Mouse (Mus musculus): ENCODE measurements at regions not wholly inside any gene's neighbourhood (a gene's known extent, or its start where the extent isn't known, plus 50 kb on each side); places are given as distances from the start of the nearest gene placed in this dataset.

DNA sequence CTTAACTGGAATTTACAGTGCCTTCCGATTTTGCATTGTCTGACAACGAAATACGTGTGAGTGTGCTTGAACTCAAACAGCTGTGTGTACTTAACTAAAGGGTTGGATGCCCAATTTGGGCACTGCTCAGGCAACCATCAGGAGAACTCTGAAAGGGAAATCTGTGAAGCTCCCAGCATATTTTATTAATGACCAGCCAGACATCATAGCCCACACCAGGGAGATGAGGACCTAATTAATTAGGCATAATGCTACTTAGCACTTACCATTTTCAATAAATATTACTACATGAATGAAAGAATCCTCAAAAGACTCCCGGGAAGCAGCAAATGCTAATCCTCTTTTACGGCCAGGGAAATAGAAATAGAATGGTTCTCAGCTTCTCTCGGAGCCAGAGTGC is 82.2 kb upstream of the Sox5 start:
- Histone ChIP-seq H3K4me1 (ENCODE audit: control insufficient read depth, insufficient read depth, low read length) (no peaks in the 10 kb centered on the region), H3K4me3 (ENCODE audit: insufficient read depth, low read depth, low read length) (no peak overlapping the region), H3K27ac (ENCODE audit: insufficient read depth, low read depth, low read length) (no peak overlapping the region)
- TF ChIP-seq CTCF (IDR thresholded peaks at IDR 0.05; ENCODE audit: insufficient read depth, low read depth, low read length) (no peak), POLR2A (IDR thresholded peaks at IDR 0.05; ENCODE audit: insufficient read depth, low read depth, low read length) (no peak)
- 57% methylated on average over 6 of the region's 6 CpGs for WGBS

DNA sequence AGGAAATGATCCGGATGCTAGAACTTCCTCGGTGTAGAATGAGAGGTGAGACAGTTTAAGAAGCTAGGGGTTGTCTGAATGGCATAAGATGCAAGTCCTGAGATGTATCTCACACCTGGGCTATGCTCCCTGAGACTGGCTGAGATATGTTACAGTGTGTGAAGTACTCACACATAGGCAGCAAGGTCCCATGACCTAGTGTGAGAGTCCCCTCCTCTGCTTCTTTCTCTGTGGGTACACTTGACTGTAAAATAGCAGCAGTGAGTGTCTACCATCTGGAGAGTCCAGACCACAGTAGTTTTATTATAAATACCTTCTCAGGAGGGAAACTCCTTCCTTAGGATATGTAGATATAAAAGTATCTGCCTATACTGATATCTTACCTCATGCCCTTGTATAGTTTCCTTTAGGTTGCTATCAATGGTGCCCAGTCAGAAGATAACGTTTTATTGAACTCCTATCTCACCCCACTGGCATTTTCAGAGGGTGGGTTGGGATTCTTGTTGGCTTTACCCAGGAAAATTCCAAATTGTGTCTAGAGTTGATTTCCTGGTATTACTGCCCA is 81.7 kb upstream of the Sox5 start:
- no peaks in the 10 kb centered on the region for H3K4me1 ChIP-seq (ENCODE audit: control insufficient read depth, insufficient read depth, low read length)
- TF ChIP-seq POLR2A (IDR thresholded peaks at IDR 0.05; ENCODE audit: insufficient read depth, low read depth, low read length), result no peak
- no peak for TF ChIP-seq CTCF (IDR thresholded peaks at IDR 0.05; ENCODE audit: insufficient read depth, low read depth, low read length)
- 88% methylated on average over 3 of the region's 3 CpGs for WGBS
- no peak overlapping the region for H3K4me3 ChIP-seq (ENCODE audit: insufficient read depth, low read depth, low read length)
- no peak overlapping the region for H3K27ac ChIP-seq (ENCODE audit: insufficient read depth, low read depth, low read length)

DNA sequence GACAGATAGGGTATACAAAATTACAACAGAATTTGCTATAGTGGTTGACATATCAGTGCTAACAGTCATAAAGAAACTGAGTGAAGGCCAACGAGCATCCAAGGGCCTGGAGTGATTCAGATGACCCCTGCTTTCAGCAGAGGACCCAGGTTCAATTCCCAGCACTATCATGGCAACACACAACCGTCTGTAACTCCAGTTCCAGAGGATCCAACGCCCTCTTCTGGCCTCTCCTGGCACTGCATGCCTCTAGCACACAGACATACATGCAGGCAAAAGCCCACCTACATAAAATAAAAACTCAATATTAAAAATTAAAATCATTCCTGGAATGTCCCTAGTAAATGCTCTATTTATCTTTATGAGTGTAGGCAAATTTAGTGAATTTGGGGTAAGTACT is 59.7 kb upstream of the Sox5 start:
- TF ChIP-seq POLR2A (IDR thresholded peaks at IDR 0.05; ENCODE audit: insufficient read depth, low read depth, low read length), result no peak
- no peak for TF ChIP-seq CTCF (IDR thresholded peaks at IDR 0.05; ENCODE audit: insufficient read depth, low read depth, low read length)
- no peak overlapping the region for H3K27ac ChIP-seq (ENCODE audit: insufficient read depth, low read depth, low read length)
- WGBS, result 79% methylated on average over 3 of the region's 3 CpGs
- H3K4me1 ChIP-seq (ENCODE audit: control insufficient read depth, insufficient read depth, low read length), result no peaks in the 10 kb centered on the region
- H3K4me3 ChIP-seq (ENCODE audit: insufficient read depth, low read depth, low read length), result no peak overlapping the region

DNA sequence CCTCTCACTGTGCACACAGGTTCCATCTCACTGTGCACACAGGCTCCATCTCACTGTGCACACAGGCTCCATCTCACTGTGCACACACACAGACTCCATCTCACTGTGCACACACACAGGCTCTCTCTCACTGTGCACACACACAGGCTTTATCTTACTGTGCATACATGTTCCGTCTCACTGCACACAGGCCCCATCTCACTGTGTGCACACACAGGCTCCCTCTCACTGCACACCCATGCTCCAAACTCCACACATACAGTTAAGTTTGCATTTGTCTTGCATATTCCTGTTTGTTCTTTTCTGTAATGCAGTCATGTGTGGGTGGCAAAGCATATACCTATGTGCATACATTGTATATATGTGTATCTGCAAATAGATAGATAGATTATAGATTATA is 57.6 kb upstream of the Sox5 start:
- TF ChIP-seq CTCF (IDR thresholded peaks at IDR 0.05; ENCODE audit: insufficient read depth, low read depth, low read length) (no peak), POLR2A (IDR thresholded peaks at IDR 0.05; ENCODE audit: insufficient read depth, low read depth, low read length) (no peak)
- Histone ChIP-seq H3K4me1 (ENCODE audit: control insufficient read depth, insufficient read depth, low read length) (no peaks in the 10 kb centered on the region), H3K27ac (ENCODE audit: insufficient read depth, low read depth, low read length) (no peak overlapping the region), H3K4me3 (ENCODE audit: insufficient read depth, low read depth, low read length) (no peak overlapping the region)
- 97% methylated on average over 1 of the region's 1 CpGs for WGBS

DNA sequence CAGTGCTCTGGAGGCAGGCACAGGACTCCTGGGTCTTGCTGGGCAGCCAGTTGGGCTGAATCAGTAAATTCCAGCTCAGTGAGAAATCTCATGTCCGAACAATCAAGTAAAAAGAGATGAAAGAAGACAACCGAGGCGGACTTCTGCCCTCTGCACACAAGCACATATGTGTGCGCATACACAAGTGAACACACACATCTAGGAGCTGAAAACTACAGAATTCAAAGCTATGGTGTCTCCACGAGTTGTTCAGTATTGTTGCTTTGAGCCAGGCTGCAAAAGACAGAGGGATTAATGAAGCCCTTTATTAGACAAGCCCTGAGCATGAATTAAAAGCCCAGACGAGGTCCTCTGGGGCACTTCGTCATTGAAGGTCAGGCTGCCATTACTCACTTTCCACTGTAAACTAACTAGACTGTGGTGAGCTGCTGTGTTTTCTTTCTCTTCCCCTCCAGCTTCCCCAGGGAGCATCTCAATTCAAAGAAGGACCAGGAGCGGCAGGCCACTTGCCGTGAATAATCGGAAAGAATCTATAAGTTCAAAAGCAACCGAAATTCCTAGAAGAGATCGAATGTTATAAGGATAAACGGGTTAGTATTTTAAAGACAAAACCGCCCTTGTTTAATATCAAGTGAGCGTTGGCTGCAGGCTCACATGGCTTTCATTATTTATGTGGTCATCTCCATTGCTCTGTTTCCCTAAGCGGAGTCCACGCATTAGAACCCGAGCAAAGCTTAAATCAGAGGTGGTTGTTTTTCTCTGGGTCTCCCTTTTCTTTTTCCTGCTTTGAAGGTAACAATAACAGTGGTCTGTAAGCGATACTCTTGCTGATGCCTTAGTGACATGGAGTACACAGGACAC is 52.8 kb upstream of the Sox5 start:
- Histone ChIP-seq H3K27ac (ENCODE audit: insufficient read depth, low read depth, low read length) (no peak overlapping the region), H3K4me3 (ENCODE audit: insufficient read depth, low read depth, low read length) (no peak overlapping the region), H3K4me1 (ENCODE audit: control insufficient read depth, insufficient read depth, low read length) (no peaks in the 10 kb centered on the region)
- TF ChIP-seq POLR2A (IDR thresholded peaks at IDR 0.05; ENCODE audit: insufficient read depth, low read depth, low read length) (no peak), CTCF (IDR thresholded peaks at IDR 0.05; ENCODE audit: insufficient read depth, low read depth, low read length) (no peak)
- 56% methylated on average over 19 of the region's 19 CpGs for WGBS

All from olfactory bulb, adult 2 months (tissue).